Mouse (Mus musculus) kidney, adult 2 months (tissue): ENCODE measurements around the gene Btf3. TPM values are rescaled to one million over a fixed set of nuclear protein-coding genes. Genes with fewer than 3 reads are reported as not detected.
A peak's percentile ranks its signal among the peaks of the same experiment; 100 is the strongest.

Experiments used
- DNase-seq: peaks from one replicate; pipeline ENCODE4 v3.0.0; 2021
- H3K27ac ChIP-seq: fragments of 200-500 bp; 2 replicates; pipeline ENCODE4 v1.5.1; 2012; ENCODE audit warnings: low read depth, low read length, control low read depth, inconsistent platforms; ENCODE audit not compliant: insufficient read depth
- H3K27me3 ChIP-seq: fragments of 200-500 bp; replicated peaks from 2 replicates; pipeline ENCODE4 v1.6.1; 2012; ENCODE audit warnings: mild to moderate bottlenecking, moderate library complexity, low read length, inconsistent platforms; ENCODE audit not compliant: control insufficient read depth, insufficient read depth
- H3K36me3 ChIP-seq: fragments of 200-500 bp; 2 replicates; pipeline ENCODE4 v1.6.1; 2012; ENCODE audit warnings: mild to moderate bottlenecking, moderate library complexity, low read length, inconsistent platforms; ENCODE audit not compliant: control insufficient read depth, insufficient read depth
- H3K4me1 ChIP-seq: fragments of 200-500 bp; 2 replicates; pipeline ENCODE4 v1.6.1; 2011; ENCODE audit warnings: low read length; ENCODE audit not compliant: control insufficient read depth, insufficient read depth
- H3K4me3 ChIP-seq: fragments of 200-500 bp; 2 replicates; pipeline ENCODE4 v1.5.1; 2011; ENCODE audit warnings: mild to moderate bottlenecking, low read depth, low read length, control low read depth; ENCODE audit not compliant: insufficient read depth
- CTCF ChIP-seq: fragments of 200-500 bp; conservative IDR thresholded peaks from 2 replicates; pipeline ENCODE4 v1.5.1; 2011; ENCODE audit warnings: low read depth, mild to moderate bottlenecking, control low read depth, low read length, moderate library complexity, mixed read lengths; ENCODE audit not compliant: insufficient read depth, insufficient read length
- POLR2A ChIP-seq: fragments of 200-500 bp; IDR thresholded peaks from one replicate; pipeline ENCODE4 v1.6.1; 2011; ENCODE audit warnings: low read depth, low read length, control low read depth
- WGBS: fragments of 180-500 bp; shearing (Covaris S2); methylation state at CpG from one replicate; pipeline ENCODE4 v1.1.7; 2018; 5-methylcytosine and 5-hydroxymethylcytosine counted together
- polyA plus RNA-seq: library from polyadenylated mRNA; depleted of rRNA; stranded (reverse); fragments of >200 nt; gene quantifications from 2 replicates; pipeline ENCODE4 v1.2.3, GENCODE M21; 2012

Gene Btf3
- polyA plus RNA-seq, 1 experiment: 173 TPM

DNA sequence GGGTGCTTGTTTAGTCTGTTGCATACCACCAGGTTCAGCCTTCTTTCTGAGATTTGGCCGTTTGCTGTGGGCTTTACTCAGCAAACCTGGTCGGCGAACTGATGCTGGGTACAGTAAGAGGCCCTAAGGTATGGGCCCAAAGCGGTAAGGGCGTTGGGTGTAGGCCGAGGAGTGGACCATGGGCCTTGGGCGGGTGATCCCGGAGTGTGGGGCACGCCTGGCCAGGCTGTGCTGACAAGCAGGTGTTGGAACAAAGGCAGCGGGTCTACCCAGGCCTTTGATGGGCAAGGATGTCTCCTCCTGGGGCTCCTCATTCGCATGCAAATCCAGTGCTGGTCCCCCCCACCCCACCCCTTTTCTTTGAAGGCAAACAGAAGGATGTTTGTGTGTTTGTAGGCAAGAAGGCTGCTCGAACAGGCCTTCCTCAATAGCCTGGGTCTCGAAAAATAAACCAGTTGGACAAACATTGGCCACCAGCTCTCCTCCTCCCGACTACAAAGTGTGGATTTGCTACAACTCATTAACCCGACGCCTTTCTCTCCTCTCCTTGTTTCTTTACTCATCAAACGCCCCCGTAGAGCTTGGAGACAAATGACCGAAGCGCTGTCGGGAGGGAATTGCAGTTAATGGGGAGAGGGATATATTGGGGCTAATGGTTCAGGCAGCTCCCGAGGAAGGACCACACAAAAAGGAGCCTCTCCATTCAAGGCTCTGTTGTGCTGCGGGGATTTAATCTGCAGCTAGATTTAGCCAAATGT, 41.8 kb upstream of the Btf3 start:
- TF ChIP-seq POLR2A (no peak), CTCF (no peak)
- Histone ChIP-seq H3K4me1 (no peaks in the 10 kb centered on the region), H3K4me3 (no peak overlapping the region), H3K27me3 (peaks cover 25% of the 10 kb centered on the region), H3K27ac (no peak overlapping the region), H3K36me3 (no peaks in the 10 kb centered on the region)
- DNase-seq: no peak
- 16% methylated on average over 23 of the region's 23 CpGs for WGBS

DNA sequence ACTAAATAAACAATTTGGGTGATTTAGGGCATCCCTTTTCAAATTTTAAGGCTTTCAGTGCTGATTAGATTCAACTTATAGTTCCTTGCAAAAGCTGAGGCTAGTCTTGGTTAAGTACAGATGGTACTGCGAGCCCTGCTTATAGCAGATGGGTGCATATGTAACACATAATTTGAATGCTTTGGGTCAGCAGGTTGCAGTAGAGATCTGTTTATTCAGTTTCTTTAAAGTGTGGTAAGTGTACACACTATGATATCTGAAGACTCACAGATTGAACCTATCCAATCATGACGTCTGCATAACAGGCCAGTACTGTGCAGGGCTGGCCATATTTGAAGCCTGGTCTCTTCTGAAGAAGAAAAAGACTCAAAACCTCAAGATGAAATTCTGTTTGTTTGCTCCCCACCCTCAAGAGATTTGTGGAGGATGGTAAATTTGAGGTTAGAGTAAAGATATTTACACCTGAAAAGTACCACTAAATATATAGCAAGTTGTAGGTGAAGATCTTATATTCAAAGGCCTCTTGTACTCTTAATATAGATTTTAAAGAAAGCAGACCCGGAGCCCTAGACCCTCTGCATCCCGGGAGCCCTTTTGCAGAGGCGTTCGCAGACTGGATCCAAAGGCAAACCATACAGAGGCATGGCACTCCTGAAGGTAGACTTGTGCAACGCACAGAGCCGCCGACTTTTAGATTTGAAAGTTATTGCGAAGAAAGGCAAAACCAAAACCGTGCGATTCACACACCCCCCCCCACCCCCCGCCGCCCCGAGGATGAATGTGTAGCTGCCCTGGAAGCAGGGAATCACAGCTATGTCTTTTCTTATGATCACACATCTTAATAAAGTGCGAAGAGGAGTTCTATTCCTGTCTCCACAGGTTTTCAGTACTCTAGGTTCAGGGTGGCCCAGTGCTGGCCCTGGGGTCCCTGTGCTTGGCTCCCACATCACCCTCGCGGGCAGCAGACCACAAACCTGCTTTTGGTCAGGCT, 40.9 kb upstream of the Btf3 start:
- Histone ChIP-seq H3K27ac (no peak overlapping the region), H3K36me3 (no peaks in the 10 kb centered on the region), H3K4me1 (no peaks in the 10 kb centered on the region), H3K27me3 (peaks cover 28% of the 10 kb centered on the region), H3K4me3 (no peak overlapping the region)
- DNase-seq: no peak
- WGBS: 26% methylated on average over 18 of the region's 18 CpGs
- TF ChIP-seq POLR2A: no peak
- TF ChIP-seq CTCF: no peak

GRCm38 (mm10) chr13:98356973-98357425, 40.2 kb upstream of the Btf3 start:
- 50% methylated on average over 6 of the region's 6 CpGs for WGBS
- Histone ChIP-seq H3K4me1 (no peaks in the 10 kb centered on the region), H3K27me3 (peaks cover 31% of the 10 kb centered on the region), H3K27ac (no peak overlapping the region), H3K4me3 (no peak overlapping the region), H3K36me3 (no peaks in the 10 kb centered on the region)
- no peak for DNase-seq
- no peak for TF ChIP-seq POLR2A
- TF ChIP-seq CTCF: no peak

DNA sequence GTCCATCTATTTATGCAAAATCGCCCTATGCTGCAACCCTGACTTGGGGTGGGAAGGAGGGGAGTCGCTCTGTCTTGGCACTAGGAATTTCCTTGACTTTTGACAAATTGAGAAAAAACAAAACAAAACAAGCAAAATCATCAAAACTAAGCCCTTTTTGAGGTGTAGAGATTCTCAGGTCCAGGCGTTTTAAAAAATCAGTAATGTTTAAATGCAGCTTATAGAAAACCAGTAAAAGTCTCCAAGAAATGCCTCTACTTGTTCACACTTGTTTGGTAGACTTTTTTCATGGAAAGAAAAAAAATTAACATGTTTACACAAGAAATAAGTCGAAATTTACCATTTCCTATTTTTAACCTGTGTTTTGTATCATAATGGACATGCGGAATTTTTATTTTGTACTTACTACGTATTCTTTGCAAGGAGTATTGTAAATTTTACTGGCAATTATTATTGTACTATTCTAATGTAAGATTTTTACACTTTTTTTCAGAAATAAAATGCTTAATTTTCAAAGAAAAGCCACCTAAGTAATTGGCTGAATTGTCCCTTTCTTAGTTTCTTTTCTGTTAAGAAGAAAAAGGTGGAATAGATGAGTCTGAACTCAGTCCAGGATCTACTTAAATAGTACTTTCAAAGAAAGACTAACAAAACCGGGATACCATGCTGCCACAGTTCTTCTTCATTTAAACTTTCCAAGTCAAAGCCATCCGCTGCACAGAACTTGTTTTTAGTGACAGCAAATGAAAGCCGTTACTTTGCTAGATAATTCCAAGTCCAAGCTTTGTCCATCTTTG, 39.6 kb upstream of the Btf3 start:
- Histone ChIP-seq H3K36me3 (no peaks in the 10 kb centered on the region), H3K4me3 (no peak overlapping the region), H3K4me1 (no peaks in the 10 kb centered on the region), H3K27me3 (peaks cover 31% of the 10 kb centered on the region), H3K27ac (no peak overlapping the region)
- WGBS: 41% methylated on average over 9 of the region's 9 CpGs
- TF ChIP-seq POLR2A (no peak), CTCF (no peak)
- no peak for DNase-seq

GRCm38 (mm10) chr13:98355559-98356111, 38.8 kb upstream of the Btf3 start:
- 1% methylated on average over 81 of the region's 81 CpGs for WGBS
- H3K4me3 ChIP-seq: peak overlapping the region; percentile 44
- H3K27ac ChIP-seq: no peak overlapping the region
- DNase-seq: peak; percentile 33
- peaks cover 31% of the 10 kb centered on the region for H3K27me3 ChIP-seq
- TF ChIP-seq POLR2A (no peak), CTCF (no peak)
- H3K4me1 ChIP-seq: no peaks in the 10 kb centered on the region
- H3K36me3 ChIP-seq: no peaks in the 10 kb centered on the region

- Histone ChIP-seq H3K4me3 (peak overlapping the region; percentile 44), H3K4me1 (no peaks in the 10 kb centered on the region), H3K27ac (no peak overlapping the region), H3K27me3 (peaks cover 29% of the 10 kb centered on the region), H3K36me3 (no peaks in the 10 kb centered on the region)
- no peak for TF ChIP-seq POLR2A
- TF ChIP-seq CTCF: no peak
- no peak for DNase-seq
- 4% methylated on average over 102 of the region's 102 CpGs for WGBS
These were observed 38.2 kb upstream of the Btf3 start for GRCm38 (mm10) chr13:98354871-98355558.
